Mouse (Mus musculus): ENCODE data around the gene Vmn1r76. TPM values are rescaled to one million over a fixed set of nuclear protein-coding genes. Genes with fewer than 3 reads are reported as not detected.

Gene Vmn1r76
- total RNA-seq (2014; fragmentation: Nextera tagmentation) (not detected in 2 replicates), total RNA-seq (2017) (under 0.01 and 0.11 TPM in 2 replicates), polyA plus RNA-seq (2012) (not detected in 2 replicates)

DNA sequence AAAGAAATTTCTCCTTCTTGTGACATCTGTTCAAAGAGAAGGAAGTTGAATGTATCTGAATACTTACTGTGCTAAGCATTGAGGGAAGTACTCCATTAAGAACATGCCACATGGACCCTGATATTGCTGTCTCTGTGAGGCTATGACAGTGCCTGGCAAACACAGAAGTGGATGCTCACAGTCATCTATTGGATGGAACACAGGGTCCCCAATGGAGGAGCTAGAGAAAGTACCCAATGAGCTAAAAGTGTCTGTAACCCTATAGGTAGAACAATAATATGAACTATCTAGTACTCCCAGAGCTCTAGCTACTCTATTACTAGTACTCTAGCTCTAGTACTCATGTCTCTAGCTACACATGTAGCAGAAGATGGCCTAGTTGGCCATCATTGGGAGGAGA is at the start of gene Vmn1r76:
Gene Vmn1r76 (minus strand): TSS at position 101 of the 400 bp plus-strand sequence.
- no peak for ATAC-seq (ENCODE audit: extremely low read depth, insufficient number of reproducible peaks, low FRiP score, poor library complexity, severe bottlenecking)
- Histone ChIP-seq H3K9me3 (replicated peaks) (no peaks in the 10 kb centered on the region), H3K36me3 (replicated peaks) (no peaks in the 10 kb centered on the region), H3K4me3 (ENCODE audit: low read depth, low read length) (no peak within 1 kb of the TSS), H3K27me3 (ENCODE audit: insufficient read depth, low read length) (no peaks in the 10 kb centered on the region), H3K4me1 (ENCODE audit: insufficient read depth, low read depth, low read length) (no peaks in the 10 kb centered on the region)
- no peak for DNase-seq (ENCODE audit: low spot score)
- TF ChIP-seq GATA2 (IDR thresholded peaks at IDR 0.05; ENCODE audit: borderline replicate concordance, low read depth, low read length): no peak
- TF ChIP-seq TAL1 (conservative IDR thresholded peaks at IDR 0.05; ENCODE audit: low read depth, low read length): no peak
- TF ChIP-seq GATA1 (IDR thresholded peaks at IDR 0.05; ENCODE audit: borderline replicate concordance, low read length): no peak
- no peak for TF ChIP-seq CTCF (IDR thresholded peaks at IDR 0.05; ENCODE audit: low read depth, low read length)
- no peak for TF ChIP-seq POLR2AphosphoS5 (IDR thresholded peaks at IDR 0.05; ENCODE audit: insufficient replicate concordance, low read depth, low read length)

DNA sequence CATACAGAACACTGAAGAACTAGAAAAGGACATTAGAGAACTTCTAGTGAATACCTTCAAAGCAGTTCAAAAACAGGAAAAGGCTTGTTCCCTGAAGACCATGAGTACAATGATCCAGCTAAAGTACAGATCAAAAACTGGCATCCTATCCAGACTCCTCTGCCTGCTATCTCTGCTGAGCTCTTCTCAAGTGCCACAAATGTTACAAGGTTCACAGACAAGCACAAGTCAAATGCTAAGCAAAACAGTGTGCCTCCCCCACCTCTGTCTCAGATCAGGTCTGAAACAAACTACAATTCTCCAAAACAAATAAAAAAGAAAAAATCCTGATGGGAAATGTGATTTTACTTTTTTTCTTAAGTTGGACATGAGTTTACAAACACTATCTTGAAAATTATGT is 34.6 kb upstream of the Vmn1r76 start:
- Histone ChIP-seq H3K4me3 (ENCODE audit: low read depth, low read length) (no peak overlapping the region), H3K36me3 (replicated peaks) (no peaks in the 10 kb centered on the region), H3K4me1 (ENCODE audit: insufficient read depth, low read depth, low read length) (no peaks in the 10 kb centered on the region), H3K9me3 (replicated peaks) (peaks cover 5% of the 10 kb centered on the region), H3K27me3 (ENCODE audit: insufficient read depth, low read length) (no peaks in the 10 kb centered on the region)
- DNase-seq (ENCODE audit: low spot score): no peak
- TF ChIP-seq CTCF (IDR thresholded peaks at IDR 0.05; ENCODE audit: low read depth, low read length) (no peak), POLR2AphosphoS5 (IDR thresholded peaks at IDR 0.05; ENCODE audit: insufficient replicate concordance, low read depth, low read length) (no peak), GATA1 (IDR thresholded peaks at IDR 0.05; ENCODE audit: borderline replicate concordance, low read length) (no peak), GATA2 (IDR thresholded peaks at IDR 0.05; ENCODE audit: borderline replicate concordance, low read depth, low read length) (no peak), TAL1 (conservative IDR thresholded peaks at IDR 0.05; ENCODE audit: low read depth, low read length) (no peak)
- no peak for ATAC-seq (ENCODE audit: extremely low read depth, insufficient number of reproducible peaks, low FRiP score, poor library complexity, severe bottlenecking)

DNA sequence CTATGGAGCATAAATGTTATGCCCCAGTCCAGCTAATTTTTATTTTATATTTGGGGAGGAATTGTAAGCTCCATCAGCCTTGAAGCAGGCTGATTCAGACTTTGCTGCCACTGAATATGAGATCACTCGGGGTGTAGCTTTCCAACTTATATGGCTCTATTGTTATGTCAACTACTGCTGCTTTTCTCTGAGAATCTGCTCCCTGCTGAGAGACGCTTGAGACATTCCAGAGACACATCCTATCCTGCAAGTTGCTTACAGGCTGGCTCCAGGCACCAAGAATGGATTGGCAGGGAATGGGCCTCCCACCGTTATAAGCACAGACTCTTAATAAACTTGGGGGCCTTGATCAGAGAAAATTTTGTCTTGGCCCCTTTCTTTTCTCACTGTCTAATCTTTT is 10.0 kb upstream of the Vmn1r76 start:
- ATAC-seq (ENCODE audit: extremely low read depth, insufficient number of reproducible peaks, low FRiP score, poor library complexity, severe bottlenecking): no peak
- Histone ChIP-seq H3K9me3 (replicated peaks) (0 out of 2 replicates have a peak, but pooled peaks cover 8% of the 10 kb centered on the region), H3K4me3 (ENCODE audit: low read depth, low read length) (no peak overlapping the region), H3K36me3 (replicated peaks) (no peaks in the 10 kb centered on the region), H3K4me1 (ENCODE audit: insufficient read depth, low read depth, low read length) (no peaks in the 10 kb centered on the region), H3K27me3 (ENCODE audit: insufficient read depth, low read length) (no peaks in the 10 kb centered on the region)
- no peak for DNase-seq (ENCODE audit: low spot score)
- TF ChIP-seq GATA1 (IDR thresholded peaks at IDR 0.05; ENCODE audit: borderline replicate concordance, low read length): no peak

- no peaks in the 10 kb centered on the region for H3K36me3 ChIP-seq (replicated peaks)
- no peak for ATAC-seq (ENCODE audit: extremely low read depth, insufficient number of reproducible peaks, low FRiP score, poor library complexity, severe bottlenecking)
- TF ChIP-seq GATA2 (IDR thresholded peaks at IDR 0.05; ENCODE audit: borderline replicate concordance, low read depth, low read length): no peak
- TF ChIP-seq POLR2AphosphoS5 (IDR thresholded peaks at IDR 0.05; ENCODE audit: insufficient replicate concordance, low read depth, low read length): no peak
- no peak for TF ChIP-seq TAL1 (conservative IDR thresholded peaks at IDR 0.05; ENCODE audit: low read depth, low read length)
- TF ChIP-seq GATA1 (IDR thresholded peaks at IDR 0.05; ENCODE audit: borderline replicate concordance, low read length): no peak
- TF ChIP-seq CTCF (IDR thresholded peaks at IDR 0.05; ENCODE audit: low read depth, low read length): no peak
Measured at GRCm38 (mm10) chr7:11874330-11874729, 63.7 kb downstream of the Vmn1r76 start, which contains the start of gene Vmn1r75. Gene Vmn1r75 (plus strand): TSS chr7:11874630.

More at GRCm38 (mm10) chr7:11874330-11874729, 63.7 kb downstream of the Vmn1r76 start, which contains the start of gene Vmn1r75:
- Histone ChIP-seq H3K9me3 (replicated peaks) (0 out of 2 replicates have a peak, but pooled peaks cover 4% of the 10 kb centered on the region), H3K4me1 (ENCODE audit: insufficient read depth, low read depth, low read length) (no peaks in the 10 kb centered on the region), H3K4me3 (ENCODE audit: low read depth, low read length) (no peak within 1 kb of the TSS), H3K27me3 (ENCODE audit: insufficient read depth, low read length) (no peaks in the 10 kb centered on the region)
- DNase-seq (ENCODE audit: low spot score): no peak

Other genes starting within 250 kb of the Vmn1r76 start
- not detected in 2 replicates for gene Vmn1r73, start 207.9 kb downstream of the Vmn1r76 start, total RNA-seq (2014; fragmentation: Nextera tagmentation)
- gene Vmn1r73, start 207.9 kb downstream of the Vmn1r76 start, total RNA-seq (2017): 0.11 and 0.12 TPM in 2 replicates
- not detected in 2 replicates for gene Vmn1r73, start 207.9 kb downstream of the Vmn1r76 start, polyA plus RNA-seq (2012)
- not detected in 2 replicates for gene Vmn1r74, start 104.2 kb downstream of the Vmn1r76 start, total RNA-seq (2014; fragmentation: Nextera tagmentation)
- 0.06 TPM in 1 of 2 replicates, not detected in the other for gene Vmn1r74, start 104.2 kb downstream of the Vmn1r76 start, total RNA-seq (2017)
- not detected in 2 replicates for gene Vmn1r74, start 104.2 kb downstream of the Vmn1r76 start, polyA plus RNA-seq (2012)
- gene Vmn1r75, start 63.6 kb downstream of the Vmn1r76 start, total RNA-seq (2014; fragmentation: Nextera tagmentation): not detected in 2 replicates
- gene Vmn1r75, start 63.6 kb downstream of the Vmn1r76 start, total RNA-seq (2017): 0.06 and 0.11 TPM in 2 replicates
- gene Vmn1r75, start 63.6 kb downstream of the Vmn1r76 start, polyA plus RNA-seq (2012): not detected in 2 replicates
- gene Vmn1r77, start 98.5 kb upstream of the Vmn1r76 start, total RNA-seq (2014; fragmentation: Nextera tagmentation): not detected in 2 replicates
- 0.06 and 0.11 TPM in 2 replicates for gene Vmn1r77, start 98.5 kb upstream of the Vmn1r76 start, total RNA-seq (2017)
- not detected in 2 replicates for gene Vmn1r77, start 98.5 kb upstream of the Vmn1r76 start, polyA plus RNA-seq (2012)
- gene Vmn1r78, start 212.0 kb upstream of the Vmn1r76 start, total RNA-seq (2014; fragmentation: Nextera tagmentation): not detected in 2 replicates
- gene Vmn1r78, start 212.0 kb upstream of the Vmn1r76 start, total RNA-seq (2017): 0.05 and 0.06 TPM in 2 replicates
- not detected in 2 replicates for gene Vmn1r78, start 212.0 kb upstream of the Vmn1r76 start, polyA plus RNA-seq (2012)
- 0.24 TPM in 1 of 2 replicates, not detected in the other for gene Vmn1r79, start 233.1 kb upstream of the Vmn1r76 start, total RNA-seq (2014; fragmentation: Nextera tagmentation)
- gene Vmn1r79, start 233.1 kb upstream of the Vmn1r76 start, total RNA-seq (2017): 0.12 and 0.38 TPM in 2 replicates
- gene Vmn1r79, start 233.1 kb upstream of the Vmn1r76 start, polyA plus RNA-seq (2012): not detected in 2 replicates